Mouse (Mus musculus) forebrain, embryonic 12.5 days (tissue): Measurements from ENCODE around the gene Tcf7l1. TPM values are rescaled to one million over a fixed set of nuclear protein-coding genes. Genes with fewer than 3 reads are reported as not detected.

Experiments used
- ATAC-seq: fragments of 200-750 bp; cut with Nextera tagmentation; 2 replicates; pipeline ENCODE4 v1.8.0; 2017; ENCODE audit warnings: moderate TSS enrichment; ENCODE audit not compliant: low FRiP score
- H3K27ac ChIP-seq: fragments of 300-500 bp; sonication (generic); 2 replicates; pipeline ENCODE4 v1.5.1; 2016; ENCODE audit warnings: mild to moderate bottlenecking
- H3K27me3 ChIP-seq: fragments of 300-500 bp; sonication (generic); 2 replicates; pipeline ENCODE4 v1.6.1; 2016; ENCODE audit warnings: mild to moderate bottlenecking
- H3K36me3 ChIP-seq: fragments of 300-500 bp; sonication (generic); replicated peaks from 2 replicates; pipeline ENCODE4 v1.6.1; 2016; ENCODE audit warnings: mild to moderate bottlenecking
- H3K4me1 ChIP-seq: fragments of 300-500 bp; sonication (generic); 2 replicates; pipeline ENCODE4 v1.6.1; 2016
- H3K4me2 ChIP-seq: fragments of 300-500 bp; sonication (generic); 2 replicates; pipeline ENCODE4 v1.6.1; 2016; ENCODE audit warnings: mild to moderate bottlenecking, moderate library complexity
- H3K4me3 ChIP-seq: fragments of 300-500 bp; sonication (generic); replicated peaks from 2 replicates; pipeline ENCODE4 v1.5.1; 2016; ENCODE audit warnings: mild to moderate bottlenecking
- H3K9ac ChIP-seq: fragments of 300-500 bp; sonication (generic); 2 replicates; pipeline ENCODE4 v1.6.1; 2016; ENCODE audit warnings: mild to moderate bottlenecking
- H3K9me3 ChIP-seq: fragments of 300-500 bp; sonication (generic); 2 replicates; pipeline ENCODE4 v1.6.1; 2016
- WGBS: fragments of 180-500 bp; shearing (Covaris S2); methylation state at CpG from one replicate; pipeline ENCODE4 v1.1.7; 2016; 5-methylcytosine and 5-hydroxymethylcytosine counted together
- polyA plus RNA-seq: library from polyadenylated mRNA; unstranded; fragments of >200 nt; fragmentation: Nextera tagmentation; extraction: Ambion mirVana; gene quantifications from 2 replicates; pipeline ENCODE4 v1.2.1, GENCODE M21; 2016

The Tcf7l1 gene
- polyA plus RNA-seq, 1 experiment from 2014 or later: 24.4 TPM

DNA sequence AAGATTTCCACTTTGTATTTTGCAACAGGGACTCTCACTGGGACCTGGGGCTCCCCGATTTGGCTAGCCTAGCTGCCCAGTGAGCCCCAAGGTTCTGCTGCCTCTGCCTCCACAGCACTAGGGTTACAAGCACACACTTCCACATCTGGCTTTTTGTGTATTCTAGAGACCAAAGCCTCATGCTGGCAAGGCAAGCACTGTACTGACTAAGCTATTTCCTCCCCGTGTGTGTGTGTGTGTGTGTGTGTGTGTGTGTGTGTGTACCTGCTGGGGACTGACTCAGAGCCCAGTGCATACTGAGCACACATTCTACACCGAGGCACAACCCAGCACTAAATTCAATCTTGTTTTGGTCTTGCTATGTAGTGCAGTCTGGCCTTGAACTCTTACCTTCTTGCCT lies 202.4 kb downstream of the Tcf7l1 start:
- H3K4me3 ChIP-seq: no peak overlapping the region
- no peaks in the 10 kb centered on the region for H3K9me3 ChIP-seq
- no peak for ATAC-seq
- WGBS: 82% methylated on average over 3 of the region's 3 CpGs
- no peak overlapping the region for H3K27ac ChIP-seq
- H3K27me3 ChIP-seq: no peaks in the 10 kb centered on the region
- H3K4me2 ChIP-seq: no peak overlapping the region
- peaks cover 3% of the 10 kb centered on the region; the same call in 1 of the 2 replicates for H3K36me3 ChIP-seq
- no peak overlapping the region for H3K9ac ChIP-seq
- H3K4me1 ChIP-seq: no peaks in the 10 kb centered on the region

- Histone ChIP-seq H3K27me3 (no peaks in the 10 kb centered on the region), H3K4me2 (no peak overlapping the region), H3K4me1 (no peaks in the 10 kb centered on the region), H3K36me3 (peaks cover 9% of the 10 kb centered on the region; the same call in 1 of the 2 replicates), H3K4me3 (no peak overlapping the region), H3K27ac (no peak overlapping the region), H3K9ac (no peak overlapping the region), H3K9me3 (no peaks in the 10 kb centered on the region)
- 86% methylated on average over 11 of the region's 11 CpGs for WGBS
- ATAC-seq: no peak
Observed at GRCm38 (mm10) chr6:72584154-72584553, 204.9 kb downstream of the Tcf7l1 start.

DNA sequence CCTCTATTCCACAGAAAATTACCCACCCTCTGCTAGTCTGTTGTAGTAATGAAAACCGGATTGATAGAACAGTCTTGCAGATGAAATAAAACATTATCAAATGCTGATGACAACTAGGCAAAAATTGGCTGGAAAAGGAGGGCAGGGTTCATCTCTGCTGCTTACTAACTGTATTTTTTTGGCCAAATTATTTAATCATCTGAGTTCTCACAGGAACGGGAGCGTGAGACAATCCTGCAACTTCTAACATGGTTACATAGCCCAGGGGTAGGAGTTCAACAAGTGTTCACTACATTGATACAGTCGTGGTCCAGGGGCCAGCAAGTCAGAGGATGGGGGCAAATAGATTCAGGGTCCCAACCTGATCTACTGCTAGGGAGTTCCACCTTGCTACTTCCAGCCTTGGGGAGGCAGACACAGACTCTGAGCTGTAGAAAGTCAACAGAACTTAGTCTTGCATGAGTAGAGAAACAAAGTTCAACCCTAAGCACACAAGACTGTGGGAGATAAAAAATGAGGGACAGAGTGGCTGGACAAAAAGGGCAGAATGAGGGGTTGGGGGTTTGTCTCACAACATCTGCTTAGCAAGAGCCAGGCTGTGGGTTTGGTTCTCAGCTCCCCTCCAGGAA lies 205.7 kb downstream of the Tcf7l1 start:
- ATAC-seq: no peak
- Histone ChIP-seq H3K4me1 (no peaks in the 10 kb centered on the region), H3K9ac (no peak overlapping the region), H3K27ac (no peak overlapping the region), H3K36me3 (peaks cover 11% of the 10 kb centered on the region; the same call in 1 of the 2 replicates), H3K4me3 (no peak overlapping the region), H3K4me2 (no peak overlapping the region), H3K27me3 (no peaks in the 10 kb centered on the region), H3K9me3 (no peaks in the 10 kb centered on the region)
- WGBS: 88% methylated on average over 4 of the region's 4 CpGs

DNA sequence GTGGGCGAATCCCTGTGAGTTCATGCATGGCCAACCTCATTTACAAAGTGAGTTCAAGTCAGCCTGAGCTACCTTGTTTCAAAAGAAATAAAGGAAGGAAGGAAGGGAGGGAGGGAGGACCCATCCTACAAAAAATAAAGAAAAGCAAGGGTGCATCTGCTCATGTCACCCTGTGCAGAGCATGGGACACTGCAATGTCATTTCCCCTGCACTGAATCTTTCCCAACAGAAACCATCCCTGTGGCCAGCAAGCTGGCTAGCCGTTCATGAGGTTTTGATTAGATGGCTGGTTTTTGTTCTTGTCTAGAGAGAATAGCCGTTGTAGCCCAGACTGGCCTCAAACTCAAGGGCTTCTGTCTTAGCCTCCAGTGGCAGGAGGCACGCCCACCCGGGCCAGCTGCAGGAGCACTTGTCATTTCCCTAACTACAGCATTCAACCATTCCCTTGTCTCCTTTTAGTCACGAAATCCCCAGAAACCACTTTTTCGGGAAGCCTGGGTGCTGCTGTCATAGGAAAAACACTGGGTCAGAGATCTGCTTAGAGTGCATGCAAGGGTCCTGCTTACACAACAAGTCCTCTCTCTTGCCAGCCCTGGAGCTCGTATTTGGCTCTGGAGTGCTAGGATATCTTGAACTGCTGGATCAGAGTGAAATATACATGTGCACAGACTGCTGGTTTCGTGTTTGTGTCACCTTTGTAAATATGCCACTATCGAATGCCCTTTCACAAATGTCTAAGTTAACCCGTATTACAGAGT lies 207.2 kb downstream of the Tcf7l1 start:
- H3K9ac ChIP-seq: no peak overlapping the region
- H3K4me3 ChIP-seq: no peak overlapping the region
- no peaks in the 10 kb centered on the region for H3K4me1 ChIP-seq
- H3K9me3 ChIP-seq: no peaks in the 10 kb centered on the region
- 72% methylated on average over 11 of the region's 11 CpGs for WGBS
- ATAC-seq: no peak
- peaks cover 15% of the 10 kb centered on the region; the same call in 1 of the 2 replicates for H3K36me3 ChIP-seq
- H3K27me3 ChIP-seq: no peaks in the 10 kb centered on the region
- H3K4me2 ChIP-seq: no peak overlapping the region
- no peak overlapping the region for H3K27ac ChIP-seq

Other genes with a start within 250 kb of the Tcf7l1 start
- gene Capg, start 244.9 kb downstream of the Tcf7l1 start, polyA plus RNA-seq: 4.1 and 5.4 TPM in 2 replicates
- gene Elmod3, start 190.8 kb downstream of the Tcf7l1 start, polyA plus RNA-seq: 16.0 and 16.2 TPM in 2 replicates
- 4.6 and 5.3 TPM in 2 replicates for gene Retsat, start 190.8 kb downstream of the Tcf7l1 start, polyA plus RNA-seq
- gene Tgoln1, start 172.3 kb downstream of the Tcf7l1 start, polyA plus RNA-seq: 31.0 and 32.1 TPM in 2 replicates
- gene Kcmf1, start 110.7 kb upstream of the Tcf7l1 start, polyA plus RNA-seq: 29.5 and 39.0 TPM in 2 replicates
- 4,450 and 4,576 TPM in 2 replicates for gene Tmsb10, start 169.5 kb upstream of the Tcf7l1 start, polyA plus RNA-seq